Mouse (Mus musculus) layer of hippocampus, adult 18-20 months (tissue): ENCODE results near the gene Gtsf1l. TPM values are rescaled to one million over a fixed set of nuclear protein-coding genes. Genes with fewer than 3 reads are reported as not detected.
"Not testable (repeated sequence)": the region's sequence is repeated elsewhere in the genome, so short reads cannot be mapped to it uniquely, and the experiment has no call there.

Source experiments
- DNase-seq, 2 experiments: peaks; one replicate each; pipeline ENCODE4 v3.0.0; 2022; ENCODE audit warnings: low spot score in 2 of 2
- total RNA-seq, 2 experiments: library from RNA; stranded (reverse); gene quantifications; 2 replicates each; pipeline ENCODE4 v1.2.3; 2021

Gene Gtsf1l
- total RNA-seq, 2 experiments from 2014 or later, result not detected

DNA sequence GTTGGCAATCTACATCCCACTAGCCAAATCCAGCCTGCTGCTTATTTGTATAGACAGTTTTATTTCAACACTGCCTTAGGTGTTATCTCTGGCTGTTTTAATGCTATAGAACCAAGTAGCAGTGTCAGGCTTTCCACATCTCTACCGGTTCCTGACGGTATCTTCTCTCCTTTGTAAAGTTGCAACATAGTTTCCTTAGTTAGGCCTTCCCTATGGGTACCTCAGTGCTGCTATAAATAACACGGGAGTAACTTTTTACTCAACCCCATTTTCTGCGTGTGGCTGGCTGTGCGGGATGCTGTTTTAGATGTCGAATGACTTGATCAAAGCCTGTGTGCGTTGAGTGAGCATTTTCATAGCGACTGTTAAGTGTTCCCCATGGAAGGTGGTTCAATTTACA, 1.1 kb downstream of the Gtsf1l start:
- no peak for DNase-seq

DNA sequence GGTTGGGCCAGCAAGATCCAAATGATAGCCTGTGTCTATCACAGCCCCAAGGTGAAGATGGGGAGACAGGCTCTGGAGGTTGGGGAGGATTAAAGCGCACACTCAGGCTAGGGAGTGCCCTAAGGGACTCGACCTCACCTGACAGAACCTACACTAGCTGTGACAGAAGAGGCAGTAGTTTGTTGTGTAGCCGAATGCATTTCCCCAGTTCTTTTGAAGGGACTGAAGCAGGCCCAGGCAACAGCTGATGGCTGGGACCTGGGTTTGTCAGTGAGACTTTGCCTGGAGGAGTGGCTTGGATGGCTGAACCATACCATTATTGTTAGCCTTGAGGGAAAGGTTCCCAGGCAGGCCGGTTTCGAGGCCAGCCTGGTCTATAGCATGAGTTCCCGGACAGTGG, 2.6 kb downstream of the Gtsf1l start:
- DNase-seq, result no peak

DNA sequence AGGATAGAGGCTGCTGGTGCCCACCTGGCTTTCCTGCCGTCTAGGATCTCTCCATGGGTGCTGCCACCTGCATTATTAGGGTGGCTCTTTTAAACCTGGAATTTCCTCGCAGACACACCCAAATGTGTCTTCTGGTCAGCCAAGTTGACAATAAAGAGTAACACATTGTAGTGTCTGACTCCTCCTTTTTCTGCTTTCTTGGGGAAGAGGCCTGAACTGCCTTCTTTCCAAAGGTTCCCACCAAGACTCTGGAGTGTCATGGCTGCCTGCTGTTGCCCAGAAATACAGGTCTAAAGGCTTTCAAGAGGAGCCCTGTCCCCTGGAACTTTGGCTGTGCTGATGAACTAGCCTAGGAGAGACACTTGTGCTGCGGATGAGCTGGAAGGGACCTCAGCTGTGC, 3.1 kb downstream of the Gtsf1l start:
- DNase-seq, result no peak

DNA sequence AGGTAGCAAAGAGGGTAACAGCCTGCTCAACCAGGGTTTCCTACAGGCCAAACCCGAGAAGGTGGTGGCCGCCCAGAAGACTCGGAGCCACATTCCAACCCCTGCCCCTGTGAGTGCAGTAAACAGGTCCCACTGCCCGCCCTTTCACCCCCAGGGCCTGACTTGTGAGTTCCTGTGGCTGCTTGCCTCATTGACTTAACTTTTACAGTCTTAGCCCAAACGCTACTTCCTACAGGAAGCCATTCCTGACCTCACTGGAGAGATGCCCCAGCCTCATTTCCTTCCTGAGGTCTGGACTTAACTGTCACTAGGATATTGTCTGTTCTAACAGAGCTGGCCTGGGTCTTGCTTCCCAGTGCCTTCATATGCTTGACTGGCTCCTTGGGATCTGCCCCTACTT, 5.1 kb downstream of the Gtsf1l start:
- no peak for DNase-seq

DNA sequence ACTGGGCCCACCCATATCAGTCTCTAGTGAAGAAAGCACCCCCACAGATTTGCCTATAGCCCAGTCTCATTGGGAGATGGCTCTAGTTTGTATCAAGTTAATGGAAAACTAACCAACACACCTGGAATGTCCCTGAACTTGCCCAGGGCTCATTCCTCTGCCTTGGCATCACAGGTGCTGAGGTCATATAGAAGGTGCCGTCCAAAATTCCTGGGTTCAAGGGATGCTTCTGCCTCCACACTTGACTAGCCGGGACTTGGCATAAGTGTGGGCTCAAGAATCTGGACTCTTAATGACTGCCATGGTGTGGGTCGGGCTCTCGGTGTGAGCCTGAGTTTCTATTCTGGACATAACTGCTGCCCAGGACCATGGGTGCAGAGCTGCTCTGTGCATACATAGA, 8.6 kb downstream of the Gtsf1l start:
- no peak for DNase-seq

DNA sequence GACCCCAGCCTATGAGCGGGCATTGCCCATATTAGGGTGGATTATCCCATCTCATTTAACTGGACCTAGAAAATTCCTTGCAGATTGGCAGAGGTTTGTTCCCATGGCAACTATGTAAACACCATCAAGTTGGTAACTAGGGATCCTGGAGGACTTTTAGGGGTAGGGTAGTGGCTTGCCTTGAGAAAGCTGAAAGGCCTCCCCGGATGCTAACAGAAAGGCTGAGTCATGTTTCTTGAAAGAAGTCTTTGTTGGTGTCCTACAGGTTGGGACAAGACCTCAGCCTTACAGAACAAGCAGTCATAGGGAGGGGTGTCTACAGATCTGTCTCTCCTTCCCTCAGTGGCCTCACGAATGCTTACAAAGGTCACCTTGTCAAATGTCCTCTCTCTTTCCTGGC, 12.4 kb downstream of the Gtsf1l start:
- DNase-seq, result no peak

DNA sequence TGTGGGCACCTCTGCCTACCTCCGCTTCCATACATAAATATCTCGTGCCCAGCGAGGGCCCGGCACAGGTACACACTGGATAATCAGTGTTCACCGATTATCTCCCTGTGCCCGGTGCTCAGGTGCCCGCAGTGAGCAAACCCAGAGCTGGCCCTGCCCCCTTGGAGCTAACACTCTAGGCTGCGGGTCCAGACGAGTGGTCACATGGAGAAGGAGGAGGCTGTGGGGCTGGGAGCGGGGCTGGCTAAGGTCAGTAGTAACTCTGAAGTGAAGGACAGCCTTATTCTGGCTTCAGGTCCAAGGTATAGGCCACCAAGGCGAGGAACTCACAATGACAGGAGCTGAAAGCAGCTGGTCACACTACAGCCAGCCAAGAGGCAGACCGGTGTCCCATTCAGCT, 12.8 kb downstream of the Gtsf1l start:
- DNase-seq, result no peak

DNA sequence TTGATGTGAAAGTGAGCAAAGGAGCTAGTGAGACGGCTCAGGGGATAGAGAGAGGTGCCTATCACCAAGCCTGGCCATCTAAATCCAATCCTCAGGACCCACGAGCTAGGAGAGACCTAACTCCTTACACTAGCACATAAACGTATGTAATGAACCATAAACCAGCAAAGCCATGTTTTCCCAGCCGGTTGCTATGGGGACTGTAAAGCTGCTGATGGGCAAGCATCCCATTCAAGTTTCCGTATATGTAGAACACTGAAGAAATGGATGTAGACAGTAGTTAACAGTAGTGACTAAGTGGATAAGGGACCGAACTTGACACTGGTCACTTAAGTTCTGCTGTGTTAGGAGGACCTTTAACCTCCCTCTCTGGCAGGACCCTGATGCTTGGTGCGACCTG, 13.6 kb downstream of the Gtsf1l start:
- no peak for DNase-seq

DNA sequence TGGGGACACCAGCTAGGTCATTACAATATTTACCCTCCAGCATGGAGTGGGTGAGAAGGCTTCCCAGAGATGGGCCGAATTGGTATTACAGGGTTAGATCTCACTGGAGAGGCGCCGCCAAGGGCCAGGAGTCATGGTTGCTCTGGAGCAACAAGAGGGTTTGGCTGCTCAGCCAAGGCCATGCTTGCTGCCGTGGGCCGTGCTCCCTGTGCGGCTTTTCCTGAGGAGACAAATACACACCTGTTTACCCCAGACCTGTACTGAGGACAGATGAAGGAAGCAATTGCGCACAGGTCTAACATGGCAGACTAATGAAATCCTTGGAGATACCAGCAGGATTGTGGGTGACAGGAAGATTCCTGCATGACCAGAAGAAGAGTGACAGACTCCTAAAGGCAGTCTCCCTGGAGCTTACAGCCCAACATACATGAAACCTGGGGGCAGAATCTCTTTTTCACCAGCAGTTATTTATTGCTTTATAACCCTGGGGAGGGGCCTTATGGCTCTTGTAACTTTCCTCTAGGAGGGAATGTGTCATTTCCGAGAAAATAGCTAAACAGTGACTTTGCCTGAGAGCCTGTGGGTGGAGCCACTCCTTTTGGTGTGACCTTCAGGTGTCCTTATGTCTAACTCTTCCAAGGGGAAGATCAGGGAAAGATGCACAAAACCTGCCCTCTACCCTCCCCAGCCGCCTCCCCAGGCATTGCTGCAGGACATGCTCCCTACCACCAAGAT, 14.5 kb downstream of the Gtsf1l start:
- no peak for DNase-seq

DNA sequence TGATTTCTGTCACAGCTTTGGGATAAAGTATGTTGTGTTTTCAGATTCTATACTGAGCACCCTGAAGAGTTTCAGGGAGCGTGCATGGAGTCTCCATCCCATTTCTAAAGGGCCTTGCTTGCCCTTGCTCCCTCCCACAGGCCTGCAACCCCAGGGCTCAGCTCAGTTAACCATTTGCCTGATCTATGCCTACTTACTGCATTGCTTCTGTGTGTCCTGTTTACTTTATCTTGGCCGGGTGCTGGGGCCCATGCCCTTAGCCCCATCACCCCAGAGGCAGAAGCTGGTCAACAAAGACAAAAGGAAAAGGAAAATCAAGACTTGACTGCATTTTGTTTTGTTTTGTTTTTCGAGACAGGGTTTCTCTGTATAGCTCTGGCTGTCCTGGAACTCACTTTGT, 16.1 kb downstream of the Gtsf1l start:
- DNase-seq, result no peak

DNA sequence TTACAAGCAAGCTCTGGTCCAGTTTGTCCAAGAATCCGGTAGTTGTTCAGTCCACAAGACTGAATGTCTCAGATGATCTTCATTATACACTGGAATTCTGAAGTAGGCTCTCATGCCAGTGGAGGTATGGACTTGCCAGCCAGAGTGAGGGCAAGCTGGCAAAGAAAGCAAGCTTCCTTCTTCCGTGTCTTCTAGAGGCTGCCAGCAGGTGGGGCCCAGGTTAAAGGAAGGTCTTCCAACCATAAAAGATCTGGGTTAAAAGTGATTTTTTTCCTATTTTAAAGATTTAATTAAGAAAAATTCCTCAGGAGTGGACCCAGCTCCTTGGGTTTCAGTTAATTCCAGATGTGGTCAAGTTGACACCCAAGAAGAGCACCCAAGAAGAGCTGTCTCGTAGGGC, 17.4 kb downstream of the Gtsf1l start:
- DNase-seq, result no peak

DNA sequence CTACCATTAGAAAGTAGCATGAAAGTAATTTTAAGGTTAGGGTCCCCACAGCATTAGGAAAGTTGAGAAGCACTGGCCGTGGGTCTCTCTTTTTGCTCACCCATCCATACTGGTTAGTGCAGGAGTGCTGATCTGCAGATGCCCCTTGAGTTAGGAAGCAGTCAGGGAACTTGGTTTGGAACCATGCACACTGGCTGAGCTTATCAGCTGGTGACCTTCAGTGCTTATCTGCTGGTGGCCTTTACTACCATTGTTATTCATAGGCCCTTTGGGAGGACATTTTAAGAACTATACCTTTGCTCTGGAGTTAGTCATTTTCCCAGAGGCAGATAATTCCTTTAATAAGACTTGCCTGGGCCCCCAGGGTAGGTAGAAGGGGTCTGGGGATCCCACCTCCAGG, 20.4 kb downstream of the Gtsf1l start:
- DNase-seq, result no peak

DNA sequence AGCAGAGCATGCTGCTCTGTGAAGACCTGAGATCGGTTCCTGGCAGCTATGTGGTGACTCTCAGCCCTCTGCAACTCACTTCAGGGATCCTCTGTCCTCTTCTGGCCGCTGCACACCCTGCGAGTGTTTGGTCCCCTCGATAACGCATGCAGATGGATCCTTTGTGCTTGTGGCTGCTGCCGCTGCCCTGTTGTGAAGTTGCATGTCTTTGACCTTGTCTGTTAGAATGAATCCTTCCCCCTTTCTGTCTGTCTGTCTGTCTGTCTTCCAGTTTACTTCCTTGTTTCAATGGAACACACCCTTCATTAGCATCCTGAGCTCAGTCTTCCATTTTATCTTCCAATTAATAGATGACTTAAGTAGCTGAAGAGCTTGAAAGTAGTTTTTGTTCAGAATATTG, 21.3 kb downstream of the Gtsf1l start:
- no peak for DNase-seq

DNA sequence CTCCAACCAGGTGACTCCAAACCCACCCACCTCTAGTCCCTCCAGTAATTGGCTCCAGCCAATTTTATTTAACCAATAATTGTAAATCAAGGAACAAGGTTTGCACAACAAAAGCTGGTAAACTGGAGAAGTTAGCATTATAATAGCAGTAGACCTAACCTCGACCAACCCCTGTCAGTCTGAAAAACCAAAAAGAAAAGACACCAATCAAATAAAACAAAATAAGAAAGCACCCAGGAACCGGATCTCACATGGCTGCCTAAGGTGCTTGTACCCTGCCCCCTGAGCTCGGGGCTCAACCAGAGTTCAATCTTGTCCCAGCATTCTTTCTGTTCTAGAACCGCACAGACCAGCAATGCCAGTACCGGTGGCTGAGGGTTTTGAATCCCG, 25.5 kb downstream of the Gtsf1l start:
- no peak for DNase-seq

DNA sequence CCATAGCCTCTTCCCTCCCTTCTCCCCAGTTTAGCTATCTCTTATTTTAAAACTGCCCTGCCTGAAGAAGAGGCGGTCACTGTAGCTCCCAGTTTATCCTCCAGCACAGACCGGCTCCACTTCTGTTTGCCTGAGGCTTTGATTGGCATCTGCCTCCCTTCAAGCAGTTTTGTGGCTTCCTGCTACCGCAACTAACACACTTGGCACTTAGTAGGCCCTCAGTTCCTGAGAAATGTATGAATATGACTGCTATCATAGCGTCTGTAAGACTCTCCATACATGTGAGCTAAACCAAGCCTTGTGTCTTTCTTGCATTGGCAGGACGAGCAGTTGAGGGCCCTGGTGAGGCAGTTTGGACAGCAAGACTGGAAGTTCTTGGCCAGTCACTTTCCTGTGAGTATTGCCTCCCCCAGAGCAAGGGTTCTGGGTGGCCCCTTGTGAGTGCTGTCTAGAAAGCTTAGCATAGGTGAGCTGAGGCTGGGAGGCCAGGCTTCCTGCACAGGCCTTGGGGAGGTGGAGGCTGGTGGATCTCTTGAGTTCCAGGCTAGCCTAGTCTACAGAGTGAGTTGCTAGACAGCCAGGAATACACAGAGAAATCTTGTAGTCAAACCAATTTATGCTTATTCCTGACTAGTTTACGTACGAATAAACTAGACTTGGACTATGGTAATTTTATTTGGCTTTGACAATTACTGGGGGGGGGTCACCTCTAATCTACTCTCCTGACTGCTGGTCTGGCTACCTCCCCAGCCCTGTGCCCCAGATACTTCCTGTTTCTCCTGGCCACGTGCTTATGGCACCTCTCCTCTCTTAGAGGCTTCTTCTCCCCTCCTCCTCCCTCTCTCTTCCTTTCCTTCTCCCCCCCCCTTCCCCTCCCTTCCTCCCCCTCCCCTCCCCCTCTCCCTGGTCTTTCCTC, 26.2 kb downstream of the Gtsf1l start:
- no peak for DNase-seq

DNA sequence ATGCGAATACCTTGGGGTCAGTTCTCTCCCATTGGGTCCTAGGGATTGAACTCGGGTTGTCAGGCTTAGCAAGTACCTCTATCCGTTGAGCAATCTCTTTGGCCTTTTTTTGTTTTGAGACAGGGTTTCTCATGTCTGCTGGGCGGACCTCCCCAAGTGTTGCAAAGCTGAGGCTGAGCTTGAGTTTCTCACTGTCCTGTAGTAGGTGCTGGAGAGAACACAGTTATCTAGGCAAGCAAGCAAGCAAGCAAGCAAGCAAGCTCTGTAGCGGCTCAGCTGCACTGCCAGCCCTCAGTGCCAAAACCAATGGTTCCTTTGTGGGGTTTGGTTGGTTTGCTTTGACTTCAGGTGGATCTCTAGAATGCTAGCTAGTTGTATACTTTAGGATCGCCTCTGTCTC, 27.0 kb downstream of the Gtsf1l start:
- DNase-seq, result no peak

DNA sequence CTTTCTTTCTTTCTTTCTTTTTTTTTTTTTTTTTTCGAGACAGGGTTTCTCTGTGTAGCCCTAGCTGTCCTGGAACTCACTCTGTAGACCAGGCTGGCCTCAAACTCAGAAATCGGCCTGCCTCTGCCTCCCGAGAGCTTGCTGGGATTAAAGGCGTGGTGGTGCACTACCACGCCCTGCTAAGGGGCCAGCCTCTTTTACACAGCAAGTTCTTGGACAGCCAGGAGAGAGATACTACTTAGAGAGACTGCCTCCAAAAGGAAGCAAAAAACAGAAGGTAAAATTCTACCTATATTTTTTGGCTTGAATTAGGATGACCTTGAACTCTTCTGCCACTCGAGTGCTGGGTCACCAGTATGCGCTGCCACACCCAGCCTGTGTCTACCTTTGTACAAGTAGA, 28.7 kb downstream of the Gtsf1l start:
- DNase-seq, result not testable (repeated sequence)

DNA sequence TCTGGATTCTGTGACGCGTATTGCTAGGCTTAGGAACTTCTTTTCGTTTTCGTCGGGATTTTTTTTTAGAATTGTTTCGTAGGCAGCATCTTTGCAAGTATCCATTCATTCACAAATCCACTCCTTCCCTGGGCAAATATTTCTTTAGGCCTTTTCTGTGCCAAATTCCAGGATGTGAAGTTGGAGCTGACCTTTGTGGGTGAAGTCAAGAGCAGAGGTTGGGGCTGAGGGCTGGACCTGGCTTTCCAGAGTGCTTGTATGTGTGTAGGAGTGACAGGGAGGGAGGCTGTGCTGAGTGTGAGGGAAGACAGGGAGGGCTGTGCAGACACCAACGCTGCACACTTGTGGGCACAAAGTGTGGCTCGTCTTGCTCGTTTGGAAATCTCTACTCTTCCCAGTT, 31.1 kb downstream of the Gtsf1l start:
- no peak for DNase-seq

DNA sequence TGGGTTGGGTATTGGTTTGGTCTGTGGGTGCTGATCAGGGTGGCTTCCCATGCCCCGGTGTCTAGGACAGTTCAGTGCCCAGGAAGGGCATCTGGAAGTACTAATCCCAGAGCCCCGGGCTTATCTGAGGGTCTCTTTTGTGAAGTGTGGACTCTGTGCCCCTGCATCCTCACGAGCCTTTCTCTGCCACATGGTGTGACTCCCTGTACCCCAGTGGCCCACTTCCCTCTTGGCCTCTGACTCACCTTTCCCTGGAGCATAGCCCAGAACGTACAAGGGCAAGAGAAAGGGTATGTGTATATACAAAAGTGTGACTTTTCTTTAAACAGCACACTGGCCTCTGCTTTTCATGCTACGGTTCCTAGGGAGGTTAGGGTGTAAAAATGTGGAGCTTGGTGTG, 31.9 kb downstream of the Gtsf1l start:
- DNase-seq, result no peak

DNA sequence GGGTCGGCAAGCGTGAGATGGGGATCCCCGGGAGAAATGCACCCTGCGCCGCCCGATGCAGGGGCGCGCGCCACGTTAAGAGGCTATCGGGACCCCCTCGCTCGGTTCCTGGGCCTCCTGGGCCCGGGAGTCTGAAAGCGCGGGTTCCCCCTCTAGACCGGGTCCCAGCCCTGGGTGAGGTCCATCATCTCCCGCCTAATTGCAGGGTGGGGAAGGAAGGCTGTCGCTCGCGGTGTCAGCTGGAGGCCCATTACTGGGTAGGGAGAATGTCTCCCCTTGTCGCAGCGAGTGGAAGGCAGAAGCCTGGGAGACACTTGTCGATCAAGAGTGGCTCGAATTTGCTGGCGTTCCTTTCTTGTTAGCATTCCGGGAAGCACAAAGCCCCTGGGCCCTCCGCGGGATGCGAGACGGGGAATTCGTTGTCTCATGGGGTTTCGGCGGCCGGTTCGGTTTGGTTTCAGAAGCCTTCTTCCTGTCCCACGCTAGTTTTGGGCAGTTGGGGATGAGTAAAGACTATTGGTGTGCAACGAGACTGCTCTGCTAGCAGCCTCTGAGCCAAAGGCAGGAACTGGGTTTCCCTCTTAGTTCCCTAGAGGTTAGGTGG, 32.7 kb downstream of the Gtsf1l start:
- no peak for DNase-seq

DNA sequence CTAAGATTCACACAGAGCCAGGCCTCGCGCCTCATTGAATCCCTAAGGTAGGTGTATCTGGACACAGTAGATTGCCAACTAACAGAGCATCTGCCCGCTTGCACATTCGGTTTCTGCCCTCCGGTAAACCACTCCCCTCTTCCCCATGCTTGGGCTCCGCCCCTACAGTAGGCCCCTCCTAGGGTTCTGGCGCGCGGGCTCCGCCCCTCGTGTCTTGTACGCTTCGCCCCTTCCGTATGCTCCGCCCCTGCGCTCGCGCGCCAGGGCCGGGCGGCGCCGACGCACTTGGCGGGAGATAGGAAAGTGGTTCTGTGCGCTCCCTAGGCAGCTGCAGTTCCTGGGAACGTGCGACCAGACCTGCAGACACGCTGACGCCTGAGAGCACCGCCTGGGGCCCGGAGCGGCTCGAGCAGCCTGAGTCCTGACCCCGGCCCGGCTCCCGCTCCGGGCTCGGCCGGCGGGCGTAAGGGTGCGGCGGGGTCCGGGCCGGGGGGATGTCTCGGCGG, 33.3 kb downstream of the Gtsf1l start, which contains the start of gene Mybl2:
Gene Mybl2, plus strand, starts transcription at position 353 of the 506 bp plus-strand sequence.
- peak; percentile 73 to 83 for DNase-seq

DNA sequence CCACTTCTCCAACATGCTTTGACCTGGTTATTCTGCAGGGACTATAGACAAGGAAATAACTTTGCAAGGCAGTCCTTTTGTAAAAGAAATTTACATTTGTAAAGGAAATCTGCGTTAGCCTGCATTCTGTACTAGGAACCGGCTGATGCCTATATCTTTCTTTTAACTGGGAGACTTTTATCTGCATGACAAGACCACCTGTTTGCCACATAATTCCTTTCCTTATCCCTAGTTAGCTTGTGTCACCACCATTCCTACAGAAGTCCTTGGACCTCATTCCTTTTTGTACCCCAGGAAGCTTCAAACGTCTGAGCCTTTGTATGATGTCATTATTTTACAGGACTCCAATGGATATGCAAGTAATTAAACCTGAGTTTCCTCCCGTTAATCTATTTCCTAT, 34.8 kb downstream of the Gtsf1l start:
- DNase-seq, result no peak
